Mouse (Mus musculus) Patski (cell line): ENCODE measurements around the gene Rnf8. TPM values are rescaled to one million over a fixed set of nuclear protein-coding genes. Genes with fewer than 3 reads are reported as not detected.
A peak's percentile ranks its signal among the peaks of the same experiment; 100 is the strongest.

Source experiments
- ATAC-seq: fragments of 100-300 bp; one replicate; pipeline ENCODE4 v1.8.0; 2021
- CTCF ChIA-PET: fragments of 350-600 bp; sonication (Branson Sonifier 250); formaldehyde crosslinking; loops from one replicate; lab custom pipeline; 2022; ENCODE audit warnings: inconsistent platforms; lab: Charles Lee
- POLR2A ChIA-PET: fragments of 350-600 bp; sonication (Branson Sonifier 250); formaldehyde crosslinking; loops from one replicate; lab custom pipeline; 2022; ENCODE audit warnings: antibody characterized with exemption, inconsistent platforms; lab: Charles Lee
- DNase-seq: peaks from one replicate; pipeline ENCODE4 v3.0.0-alpha.2; 2011; ENCODE audit warnings: low read depth, low spot score
- H3K27me3 ChIP-seq: fragments of 371-371 bp; one replicate; pipeline ENCODE4 v1.5.1; 2021
- CTCF ChIP-seq: fragments of 100-300 bp; IDR thresholded peaks from one replicate; pipeline ENCODE4 v1.5.1; 2021
- in situ Hi-C: fragments of 300-500 bp; cut with MboI; formaldehyde crosslinking; loops from 3 replicates; pipeline ENCODE4 v1.11.1; 2018; ENCODE audit warnings: low pct_unique_long_range_greater_than_20kb, mixed read lengths
- polyA plus RNA-seq: library from polyadenylated mRNA; unstranded; gene quantifications from one replicate; pipeline ENCODE4 v1.2.3, GENCODE M21; 2021

The Rnf8 gene
- polyA plus RNA-seq = 46.2 TPM

DNA sequence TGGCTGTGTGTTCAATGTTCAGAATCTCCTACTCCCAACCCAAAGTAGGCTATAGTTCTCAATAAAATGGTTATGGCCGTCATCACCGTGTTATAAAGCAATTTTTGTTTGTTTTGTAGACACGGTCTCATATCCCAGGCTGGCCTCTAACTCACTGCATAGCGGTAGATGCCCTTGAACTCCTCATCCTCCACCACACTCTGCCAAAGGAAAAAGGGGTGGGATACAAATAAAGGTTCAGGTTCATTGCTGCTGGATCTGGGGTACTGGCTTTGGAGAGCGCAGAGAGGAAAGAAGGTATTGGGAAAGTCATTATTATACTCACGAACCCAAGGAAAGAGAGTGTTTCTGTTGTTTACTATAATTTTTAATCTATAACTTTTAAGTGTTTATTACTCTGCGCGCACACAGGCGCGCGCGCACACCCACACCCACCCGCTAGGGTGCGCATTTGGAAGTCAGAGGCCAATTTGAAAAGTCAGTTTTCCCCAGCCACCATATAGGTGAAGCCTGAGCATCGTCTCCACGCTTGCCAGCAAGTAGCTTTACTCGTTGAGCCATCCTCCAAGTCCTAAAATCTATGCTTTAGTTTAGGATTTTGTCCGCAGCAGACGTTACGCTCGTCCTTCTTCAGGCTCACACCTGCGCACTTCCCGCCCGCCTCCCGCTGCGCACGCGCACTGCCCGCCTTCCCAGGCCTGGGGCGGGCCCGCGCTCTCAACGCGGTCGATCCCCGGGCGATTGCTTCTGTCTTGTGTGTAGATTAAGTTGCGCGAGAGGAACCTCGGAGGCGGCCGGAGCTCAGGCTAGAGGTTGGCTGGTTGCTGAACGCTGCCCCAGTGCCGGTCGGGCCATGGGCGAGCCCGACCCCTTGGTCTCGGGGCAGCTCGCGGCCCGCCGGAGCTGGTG lies at the start of gene Rnf8, which contains the start of gene Gm28043:
TSS of gene Rnf8 (plus strand) at position 676 of the 909 bp plus-strand sequence.
TSS of gene Gm28043 (plus strand) at position 762 of the 909 bp plus-strand sequence.
- in situ Hi-C loops = no loop called here
- DNase-seq (peak; percentile 50), ATAC-seq (peak; percentile 71)
- CTCF ChIA-PET = no interaction called here
- H3K27me3 ChIP-seq = no peaks in the 10 kb centered on the region
- POLR2A ChIA-PET = interaction anchor here (0.8 to 1.6 kb wide), 2 partner anchors 46 to 83 kb away, joined by 4 to 6 read pairs; partner anchors contain the start of gene Cmtr1
- TF ChIP-seq CTCF = peak; percentile 86

DNA sequence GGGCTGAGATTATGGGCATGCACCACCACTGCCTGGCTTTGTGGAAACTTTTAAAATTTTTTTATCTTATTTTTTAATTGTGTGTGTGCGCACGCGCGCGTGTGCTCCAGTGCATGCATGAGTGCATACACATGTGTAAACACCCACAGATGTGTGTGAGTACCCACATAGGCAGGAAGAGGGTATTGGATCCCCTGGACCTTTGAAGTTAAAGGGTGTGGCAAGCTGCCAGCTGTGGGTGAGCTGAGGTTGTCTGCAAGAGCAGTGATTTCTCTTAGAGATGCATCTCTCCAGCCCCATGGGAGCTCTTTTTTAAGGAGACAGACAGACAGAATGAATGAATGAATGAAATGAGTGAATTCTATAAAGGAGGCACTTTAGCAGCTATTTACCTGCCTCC lies 49.1 kb upstream of the Rnf8 start:
- ATAC-seq (no peak), DNase-seq (no peak)
- H3K27me3 ChIP-seq = no peaks in the 10 kb centered on the region
- no peak for TF ChIP-seq CTCF
- ChIA-PET CTCF (no interaction called here), POLR2A (no interaction called here)
- in situ Hi-C loops = no loop called here

DNA sequence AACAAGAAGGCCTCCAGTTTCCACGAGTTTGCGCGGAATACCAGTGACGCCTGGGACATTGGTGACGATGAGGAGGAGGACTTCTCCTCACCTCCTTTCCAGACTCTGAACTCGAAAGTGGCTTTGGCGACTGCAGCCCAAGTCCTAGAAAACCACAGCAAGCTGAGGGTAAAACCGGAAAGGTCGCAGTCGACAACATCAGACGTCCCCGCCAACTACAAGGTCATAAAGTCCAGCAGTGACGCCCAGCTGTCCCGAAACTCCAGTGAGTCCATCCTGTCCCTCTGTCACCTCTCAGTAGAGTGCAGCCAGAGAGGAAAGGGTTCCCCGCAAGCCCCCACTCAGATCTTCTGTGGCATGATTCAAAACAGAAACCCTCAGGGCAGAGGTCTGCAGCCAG lies 46.2 kb upstream of the Rnf8 start:
- DNase-seq (no peak), ATAC-seq (no peak)
- in situ Hi-C loops = no loop called here
- TF ChIP-seq CTCF = no peak
- H3K27me3 ChIP-seq = no peaks in the 10 kb centered on the region
- CTCF ChIA-PET = no interaction called here
- POLR2A ChIA-PET = no interaction called here

DNA sequence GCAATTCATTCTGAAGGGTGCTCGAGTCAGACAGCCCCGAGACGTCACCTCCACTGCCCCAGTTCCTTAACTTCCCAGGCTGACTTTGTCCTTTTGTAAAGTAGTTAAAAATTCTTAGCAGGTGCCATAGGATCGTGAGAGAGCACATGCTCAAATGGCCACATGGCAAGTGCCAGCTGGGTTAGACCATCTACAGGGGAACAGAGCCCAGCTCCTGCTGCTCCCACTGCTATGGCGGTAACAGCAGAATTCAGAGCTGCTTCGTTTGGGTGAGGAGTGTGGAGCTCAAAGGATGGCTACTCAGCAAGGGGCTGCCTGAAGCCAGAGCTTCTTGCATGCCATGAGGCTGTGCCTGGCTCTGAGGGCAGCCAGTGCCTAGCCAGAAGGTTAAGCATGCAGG lies 44.8 kb upstream of the Rnf8 start:
- no peak for TF ChIP-seq CTCF
- in situ Hi-C loops = no loop called here
- ChIA-PET CTCF (interaction anchor here (0.9 to 1.4 kb wide), 3 partner anchors 12 to 16 kb away, joined by 3 read pairs; no protein-coding TSS in a partner anchor), POLR2A (no interaction called here)
- no peak for DNase-seq
- H3K27me3 ChIP-seq = no peaks in the 10 kb centered on the region
- no peak for ATAC-seq

DNA sequence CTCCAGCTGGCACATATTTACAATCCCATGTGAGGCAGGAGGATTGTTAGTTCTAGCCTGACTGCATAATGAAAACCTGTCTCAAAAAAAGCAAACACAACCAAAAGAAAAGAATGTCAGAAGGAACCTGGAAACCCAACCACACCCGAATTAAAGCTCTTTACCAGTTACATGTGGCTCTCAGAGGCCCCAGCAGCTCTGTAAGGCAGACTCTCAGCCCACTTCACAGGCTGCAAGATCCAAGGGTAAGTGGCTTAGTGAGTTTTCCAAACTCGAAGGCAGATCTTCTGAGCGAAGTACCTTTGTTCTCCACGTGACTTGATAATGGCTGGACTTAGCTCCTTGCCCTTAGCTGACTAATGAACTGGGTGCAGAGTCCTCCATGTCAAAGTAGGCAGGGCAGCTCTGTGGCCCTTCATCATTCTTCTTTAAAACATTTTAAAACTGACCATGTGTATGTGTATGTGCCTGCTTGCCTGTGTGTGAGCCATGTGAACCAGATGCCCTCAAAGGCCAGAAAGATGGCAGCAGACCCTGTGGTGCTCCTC lies 34.9 kb upstream of the Rnf8 start:
- no peak for ATAC-seq
- CTCF ChIA-PET = no interaction called here
- POLR2A ChIA-PET = no interaction called here
- no peak for DNase-seq
- no peak for TF ChIP-seq CTCF
- H3K27me3 ChIP-seq = no peaks in the 10 kb centered on the region
- in situ Hi-C loops = no loop called here

DNA sequence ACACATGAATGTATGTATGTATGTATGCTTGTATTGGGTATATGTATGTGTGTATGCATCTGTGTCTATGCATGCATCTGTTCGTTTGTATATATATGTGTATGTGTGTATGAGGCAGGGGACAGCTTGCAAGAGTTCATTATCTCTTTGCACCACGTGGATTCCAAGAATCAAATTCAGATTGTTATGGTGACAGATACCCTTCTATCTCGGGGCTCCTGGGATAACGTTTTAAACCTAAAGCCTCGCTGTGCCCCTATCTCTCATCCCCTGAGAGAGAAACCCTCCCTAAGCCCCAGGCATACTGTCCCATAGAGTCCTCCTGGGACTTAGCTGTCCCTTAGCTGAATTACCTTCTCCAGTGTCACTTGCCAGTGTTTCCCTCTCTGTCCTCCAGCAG lies 31.0 kb upstream of the Rnf8 start:
- DNase-seq (no peak), ATAC-seq (no peak)
- ChIA-PET CTCF (no interaction called here), POLR2A (no interaction called here)
- TF ChIP-seq CTCF = no peak
- H3K27me3 ChIP-seq = no peaks in the 10 kb centered on the region
- in situ Hi-C loops = no loop called here

DNA sequence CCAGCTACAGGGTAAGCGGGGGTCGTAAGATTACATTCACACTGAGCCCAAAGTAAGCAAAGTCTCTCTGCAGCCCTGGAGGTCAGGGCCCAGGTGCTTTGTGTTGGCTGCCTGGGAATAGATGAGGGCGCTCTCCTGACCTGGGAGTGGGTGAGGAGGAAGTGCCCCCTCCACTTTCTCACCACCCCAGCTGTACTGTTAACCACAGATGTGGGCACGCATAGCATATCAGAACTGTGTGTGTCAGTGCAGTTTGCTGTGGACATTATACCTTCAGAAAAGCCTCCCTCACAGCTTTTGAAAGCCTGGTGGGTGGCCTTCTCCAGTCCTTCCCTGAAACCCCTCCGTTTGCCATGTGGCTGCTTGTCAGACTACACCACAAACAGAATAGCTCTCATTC lies 30.3 kb upstream of the Rnf8 start:
- ATAC-seq = no peak
- no peak for DNase-seq
- ChIA-PET POLR2A (no interaction called here), CTCF (no interaction called here)
- in situ Hi-C loops = no loop called here
- no peak for TF ChIP-seq CTCF
- no peaks in the 10 kb centered on the region for H3K27me3 ChIP-seq

DNA sequence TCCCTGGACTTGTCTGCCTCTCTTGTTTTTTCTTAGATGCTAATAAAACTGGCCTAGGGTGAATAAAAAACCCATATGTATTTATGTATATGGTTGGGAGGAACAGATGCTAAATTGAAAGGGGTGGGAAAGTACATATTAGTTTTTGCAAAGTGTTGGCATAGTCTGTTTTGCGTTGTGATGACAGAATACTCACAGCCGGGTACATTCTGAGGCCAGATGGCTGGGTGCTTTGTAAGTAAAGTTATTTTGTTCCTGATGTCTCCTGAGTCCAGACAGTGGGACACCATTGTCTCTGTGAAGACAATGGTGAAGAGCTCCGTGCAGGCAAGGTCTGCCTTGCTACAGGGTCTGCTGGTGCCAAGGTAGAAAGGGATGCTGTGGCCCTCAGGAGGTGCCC lies 29.9 kb upstream of the Rnf8 start:
- no peak for TF ChIP-seq CTCF
- H3K27me3 ChIP-seq = no peaks in the 10 kb centered on the region
- ATAC-seq (no peak), DNase-seq (no peak)
- in situ Hi-C loops = no loop called here
- CTCF ChIA-PET = no interaction called here
- POLR2A ChIA-PET = no interaction called here

DNA sequence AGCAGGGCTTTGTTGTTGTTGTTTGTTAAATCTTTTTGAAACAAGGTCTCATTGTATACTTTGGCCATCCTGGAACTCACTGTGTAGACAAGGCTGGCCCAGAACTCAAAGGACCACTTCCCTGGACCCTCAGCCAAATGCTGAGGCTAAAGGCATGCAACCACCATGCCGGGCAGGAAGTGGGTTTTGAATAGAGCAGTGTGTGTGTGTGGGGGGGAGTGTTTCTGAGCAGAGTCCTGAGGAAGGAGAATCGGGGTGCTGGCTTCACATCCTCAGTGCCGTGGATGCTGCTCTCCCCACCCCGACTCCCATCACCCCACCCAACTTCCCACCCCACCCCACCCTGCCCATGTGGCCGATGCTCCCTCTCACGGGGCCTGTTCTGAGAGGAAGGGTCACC lies 29.1 kb upstream of the Rnf8 start:
- no peaks in the 10 kb centered on the region for H3K27me3 ChIP-seq
- in situ Hi-C loops = no loop called here
- TF ChIP-seq CTCF = no peak
- DNase-seq = no peak
- POLR2A ChIA-PET = no interaction called here
- CTCF ChIA-PET = no interaction called here
- no peak for ATAC-seq

DNA sequence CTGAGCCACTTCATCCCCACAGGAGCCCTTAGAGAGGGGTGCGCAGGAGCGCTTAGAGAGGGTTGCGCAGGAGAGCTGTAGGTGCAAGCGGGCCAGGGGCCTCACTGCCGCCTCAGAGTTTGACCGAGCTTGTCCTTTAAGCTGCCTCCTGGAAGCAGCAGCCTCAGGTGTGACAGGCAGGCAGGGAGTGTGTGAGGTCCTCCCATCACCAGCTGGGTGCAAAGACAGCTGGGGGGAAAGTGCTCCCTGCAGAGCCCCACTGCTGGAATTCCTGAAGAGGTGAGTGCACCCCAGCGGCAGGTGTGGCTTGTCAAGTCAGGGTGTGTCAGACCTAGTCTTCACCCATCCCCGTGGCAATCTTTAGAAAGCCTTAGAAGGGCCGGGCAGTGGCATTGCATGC lies 27.7 kb upstream of the Rnf8 start:
- no peak for ATAC-seq
- H3K27me3 ChIP-seq = no peaks in the 10 kb centered on the region
- in situ Hi-C loops = no loop called here
- CTCF ChIA-PET = interaction anchor here (1.3 kb wide), 1 partner anchor 17 kb away, joined by 3 read pairs; no protein-coding TSS in a partner anchor
- DNase-seq = no peak
- POLR2A ChIA-PET = no interaction called here
- no peak for TF ChIP-seq CTCF
